Mouse (Mus musculus) testis, adult 2 months (tissue): ENCODE measurements at regions not wholly inside any gene's neighbourhood (a gene's known extent, or its start where the extent isn't known, plus 50 kb on each side); places are given as distances from the start of the nearest gene placed in this dataset.

ENCODE experiments used
- CTCF ChIP-seq: fragments of 200-500 bp; IDR thresholded peaks from 2 replicates; pipeline ENCODE4 v1.5.1; 2012; ENCODE audit warnings: low read depth, mild to moderate bottlenecking, inconsistent platforms, low read length, moderate library complexity; ENCODE audit not compliant: control insufficient read depth, insufficient read depth, insufficient replicate concordance
- POLR2A ChIP-seq: fragments of 200-500 bp; IDR thresholded peaks from 2 replicates; pipeline ENCODE4 v1.6.1; 2012; ENCODE audit warnings: low read depth, mild to moderate bottlenecking, inconsistent platforms, low read length, moderate library complexity; ENCODE audit not compliant: control insufficient read depth

DNA sequence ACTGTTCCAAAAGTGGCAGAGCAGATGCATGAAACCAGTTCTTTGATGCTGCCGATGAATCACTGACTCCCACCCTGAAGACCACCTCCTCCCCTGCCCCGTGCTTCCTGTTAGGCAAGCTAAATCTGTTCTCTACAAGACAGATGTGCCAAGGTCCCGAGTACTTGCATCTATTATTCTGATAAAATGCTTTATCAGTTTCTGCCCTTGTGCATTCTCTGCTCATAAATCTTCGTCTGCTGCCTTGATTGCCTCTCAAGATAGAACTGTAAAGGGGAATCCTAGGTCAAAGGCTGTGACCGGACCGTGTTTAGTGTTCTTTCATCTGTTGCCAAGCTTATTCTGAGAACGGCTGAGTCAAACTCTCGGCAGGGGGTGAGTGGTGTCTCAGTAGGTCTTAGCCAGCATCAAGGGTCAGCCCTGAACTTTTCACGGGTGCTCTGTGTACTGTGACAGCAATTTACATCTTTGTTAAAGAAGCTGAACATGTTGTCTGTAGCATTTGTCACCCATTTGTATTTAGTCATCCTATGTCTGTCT lies 51.5 kb upstream of the Fer start:
- no peak for TF ChIP-seq CTCF
- TF ChIP-seq POLR2A, result no peak
